Mouse (Mus musculus) erythroblast, embryonic 14.5 days (primary cell): ENCODE data around the gene Zfp974. TPM values are rescaled to one million over a fixed set of nuclear protein-coding genes. Genes with fewer than 3 reads are reported as not detected.
"Not testable (repeated sequence)": the region's sequence is repeated elsewhere in the genome, so short reads cannot be mapped to it uniquely, and the experiment has no call there.

Experiments
- H3K27me3 ChIP-seq: 2 replicates; pipeline ENCODE4 v1.6.1; 2012; ENCODE audit warnings: inconsistent platforms; ENCODE audit not compliant: control insufficient read depth
- H3K36me3 ChIP-seq: 2 replicates; pipeline ENCODE4 v1.6.1; 2012; ENCODE audit warnings: mild to moderate bottlenecking, inconsistent platforms; ENCODE audit not compliant: control insufficient read depth
- H3K4me1 ChIP-seq: 2 replicates; pipeline ENCODE4 v1.6.1; 2012; ENCODE audit warnings: inconsistent platforms; ENCODE audit not compliant: control insufficient read depth
- H3K4me3 ChIP-seq: replicated peaks from 2 replicates; pipeline ENCODE3; 2012; ENCODE audit warnings: moderate library complexity, mild to moderate bottlenecking, inconsistent platforms
- H3K9me3 ChIP-seq: 2 replicates; pipeline ENCODE4 v1.6.1; 2012; ENCODE audit warnings: low read length, inconsistent platforms, mixed read lengths; ENCODE audit not compliant: control insufficient read depth
- GATA1 ChIP-seq: IDR thresholded peaks from 2 replicates; pipeline ENCODE4 v1.6.1; 2012; ENCODE audit warnings: low read length, inconsistent platforms, mixed read lengths
- TAL1 ChIP-seq: IDR thresholded peaks from 3 replicates; pipeline ENCODE4 v1.6.1; 2012; ENCODE audit warnings: low read length, inconsistent platforms, mixed read lengths
- polyA plus RNA-seq: library from polyadenylated mRNA; stranded (reverse); fragments of >175 nt; gene quantifications from 2 replicates; pipeline ENCODE4 v1.2.3, GENCODE M21; 2012

Gene Zfp974
- polyA plus RNA-seq, 1 experiment: not detected

DNA sequence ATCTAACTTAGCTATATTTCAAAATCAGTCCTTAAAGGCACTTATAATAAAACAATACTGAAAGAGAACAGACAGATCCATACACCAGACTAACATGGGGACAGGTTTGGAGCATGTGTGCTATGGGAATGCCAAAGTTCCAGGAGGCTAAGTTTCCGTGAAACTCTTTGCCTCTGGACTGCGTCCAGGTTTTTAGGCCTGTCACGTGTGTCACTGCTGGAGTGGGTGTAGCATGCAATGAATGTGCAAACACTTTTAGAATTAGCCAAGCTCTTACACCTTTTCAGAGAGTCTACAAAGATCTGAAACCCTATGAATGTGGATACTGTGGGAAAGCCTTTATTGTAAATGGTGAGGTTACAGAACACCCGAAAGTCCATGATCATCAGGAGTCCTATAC, 47.5 kb downstream of the Zfp974 start:
- Histone ChIP-seq H3K36me3 (peaks cover 46% of the 10 kb centered on the region), H3K4me1 (no peaks in the 10 kb centered on the region), H3K4me3 (no peak overlapping the region), H3K9me3 (peaks cover 34% of the 10 kb centered on the region), H3K27me3 (no peaks in the 10 kb centered on the region)
- TF ChIP-seq TAL1 (no peak), GATA1 (no peak)

GRCm38 (mm10) chr7:27862578-27862977, 66.7 kb downstream of the Zfp974 start:
- Histone ChIP-seq H3K4me1 (peaks cover 30% of the 10 kb centered on the region), H3K36me3 (peaks cover 24% of the 10 kb centered on the region)
- H3K27me3 ChIP-seq, H3K9me3 ChIP-seq, H3K4me3 ChIP-seq: not testable (repeated sequence)

DNA sequence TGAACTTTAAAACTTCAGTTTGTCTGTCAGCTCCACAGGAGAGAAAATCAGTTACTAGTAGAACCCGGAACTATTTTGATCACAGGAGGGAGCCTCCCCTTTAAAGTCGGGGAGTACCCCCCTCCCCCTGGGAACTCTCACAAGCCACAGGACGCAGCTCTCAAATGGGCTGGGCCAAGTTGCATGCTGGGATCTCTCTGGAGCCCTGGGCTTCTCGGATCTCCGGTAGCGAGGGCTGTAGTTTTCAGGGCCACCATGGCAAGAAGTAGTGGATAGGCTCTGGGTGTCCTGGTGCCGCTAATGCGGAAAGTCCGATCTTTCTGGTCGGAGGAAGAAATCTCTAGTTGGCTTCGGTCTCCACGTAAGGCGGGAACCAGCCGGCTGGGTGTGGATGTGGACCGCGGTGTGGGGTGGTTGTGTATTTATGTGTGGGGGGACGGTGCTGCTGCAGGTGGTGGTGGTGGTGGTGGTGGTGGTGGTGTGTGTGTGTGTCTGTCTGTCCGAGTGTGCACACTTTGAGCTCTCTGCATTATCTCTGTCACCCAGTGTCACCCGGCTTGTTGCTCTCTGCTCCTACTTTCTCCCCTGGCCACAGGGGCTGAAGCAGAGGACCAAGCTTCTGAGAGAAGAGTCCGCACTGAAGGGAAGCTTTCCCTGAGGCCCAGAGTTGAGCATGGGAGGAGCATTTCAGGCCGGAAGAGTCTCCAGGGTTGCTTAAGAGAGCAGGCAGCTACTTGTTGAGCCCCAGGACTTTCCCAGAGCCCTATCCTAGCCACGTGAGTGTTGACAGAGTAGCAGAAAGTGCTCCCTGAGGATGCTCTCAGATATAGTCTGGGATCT, 68.6 kb downstream of the Zfp974 start:
- no peak for TF ChIP-seq GATA1
- no peak for TF ChIP-seq TAL1
- Histone ChIP-seq H3K36me3 (peaks cover 12% of the 10 kb centered on the region), H3K27me3 (no peaks in the 10 kb centered on the region), H3K4me3 (peak overlapping the region; percentile 79), H3K4me1 (peaks cover 30% of the 10 kb centered on the region), H3K9me3 (no peaks in the 10 kb centered on the region)

DNA sequence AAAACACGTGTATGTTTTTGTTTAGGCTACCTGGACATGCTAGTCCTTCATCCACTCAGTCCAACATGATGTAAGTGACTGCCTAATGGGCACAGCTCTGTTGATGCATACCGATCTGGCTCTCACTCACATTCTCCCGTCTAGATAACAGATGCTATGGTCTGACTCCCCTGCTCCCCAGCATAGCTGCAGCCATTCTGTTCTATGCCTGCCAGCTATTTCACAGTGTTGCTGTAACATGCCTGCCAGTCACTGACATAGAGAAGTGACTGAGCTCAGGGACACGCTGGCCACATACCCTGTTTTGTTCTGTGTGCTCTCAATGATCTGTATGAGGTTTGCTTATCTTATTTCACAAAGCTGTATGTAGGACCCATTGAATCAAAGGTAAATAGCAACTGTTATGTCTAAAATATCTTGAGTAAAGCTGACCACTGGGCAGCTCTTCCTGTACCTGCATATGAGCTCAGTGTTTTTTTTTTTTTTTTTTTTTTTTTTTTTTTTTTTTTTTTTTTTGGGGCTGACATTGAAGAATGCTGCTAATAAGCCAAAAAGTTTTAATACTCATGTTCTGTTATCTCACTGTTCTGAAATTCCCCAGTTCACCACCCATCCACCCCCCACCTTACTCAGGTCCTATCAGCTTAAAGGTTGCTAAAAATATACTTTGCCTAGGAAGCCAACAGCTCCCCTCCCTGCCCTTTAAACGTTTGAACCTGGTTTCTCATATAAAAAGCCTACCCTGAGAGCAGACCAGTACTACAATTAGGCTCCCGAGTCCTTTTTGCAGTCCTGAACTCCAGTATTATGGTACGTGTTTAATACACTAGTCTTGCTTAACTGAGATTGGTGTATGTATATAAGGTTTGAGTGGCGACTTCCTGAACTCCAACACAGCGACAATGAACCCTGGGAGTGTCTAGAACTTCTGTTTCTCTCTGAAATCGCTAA, 69.7 kb downstream of the Zfp974 start:
- no peak for TF ChIP-seq TAL1
- no peak for TF ChIP-seq GATA1
- Histone ChIP-seq H3K9me3 (no peaks in the 10 kb centered on the region), H3K4me3 (peak overlapping the region; percentile 79), H3K4me1 (peaks cover 30% of the 10 kb centered on the region), H3K27me3 (no peaks in the 10 kb centered on the region), H3K36me3 (peaks cover 9% of the 10 kb centered on the region)

Other genes starting within 250 kb of the Zfp974 start
- not detected in 2 replicates for gene Zfp607b, start 240.1 kb downstream of the Zfp974 start, polyA plus RNA-seq
- 0.01 TPM in 2 replicates for gene Zfp60, start 198.1 kb downstream of the Zfp974 start, polyA plus RNA-seq
- 0.01 and 0.11 TPM in 2 replicates for gene Zfp626, start 122.3 kb downstream of the Zfp974 start, polyA plus RNA-seq
- gene Zfp59, start 90.9 kb downstream of the Zfp974 start, polyA plus RNA-seq: not detected in 2 replicates
- not detected in 2 replicates for gene Zfp607a, start 71.9 kb downstream of the Zfp974 start, polyA plus RNA-seq
- not detected in 2 replicates for gene Zfp780b, start 49.7 kb upstream of the Zfp974 start, polyA plus RNA-seq
- gene Zfp850, start 84.7 kb upstream of the Zfp974 start, polyA plus RNA-seq: 0.01 TPM in 1 of 2 replicates, not detected in the other
- 11.9 and 12.8 TPM in 2 replicates for gene Psmc4, start 120.6 kb upstream of the Zfp974 start, polyA plus RNA-seq
- not detected in 2 replicates for gene Fcgbp, start 141.8 kb upstream of the Zfp974 start, polyA plus RNA-seq
- gene 9530053A07Rik, start 200.0 kb upstream of the Zfp974 start, polyA plus RNA-seq: 0.01 TPM in 1 of 2 replicates, not detected in the other
- 18.4 TPM in 2 replicates for gene Fbl, start 240.2 kb upstream of the Zfp974 start, polyA plus RNA-seq